Mouse (Mus musculus) small intestine, adult 2 months (tissue): Measurements from ENCODE around the gene Olfml2a.

ENCODE experiments used
- CTCF ChIP-seq: fragments of 200-500 bp; IDR thresholded peaks from 2 replicates; pipeline ENCODE4 v1.5.1; 2012; ENCODE audit warnings: low read depth, mild to moderate bottlenecking, control low read depth, inconsistent platforms, low read length, moderate library complexity, mixed read lengths; ENCODE audit not compliant: insufficient replicate concordance, insufficient read length; ENCODE audit errors: extremely low read depth
- POLR2A ChIP-seq: fragments of 200-500 bp; IDR thresholded peaks from 2 replicates; pipeline ENCODE4 v1.6.1; 2012; ENCODE audit warnings: low read depth, mild to moderate bottlenecking, control low read depth, inconsistent platforms, low read length, moderate library complexity

- TF ChIP-seq CTCF = no peak
- TF ChIP-seq POLR2A = no peak
Measured at GRCm38 (mm10) chr2:38933931-38934330, 2.2 kb downstream of the Olfml2a start.
